Mouse (Mus musculus) kidney, postnatal 36 days (tissue): ENCODE data around the gene Cldn15.
A peak's percentile ranks its signal among the peaks of the same experiment; 100 is the strongest.
"Not testable (repeated sequence)": the region's sequence is repeated elsewhere in the genome, so short reads cannot be mapped to it uniquely, and the experiment has no call there.

Source experiments
- DNase-seq, 2 experiments: peaks; one replicate each; pipeline ENCODE4 v3.0.0; 2021 to 2022; ENCODE audit warnings: mixed read lengths in 2 of 2

Gene Cldn15

GRCm38 (mm10) chr5:136949551-136950336, 16.7 kb upstream of the Cldn15 start:
- not testable (repeated sequence) for DNase-seq

- no peak for DNase-seq
Observed at GRCm38 (mm10) chr5:136950521-136950920, 15.9 kb upstream of the Cldn15 start.

GRCm38 (mm10) chr5:136952153-136952552, 14.3 kb upstream of the Cldn15 start:
- no peak for DNase-seq

GRCm38 (mm10) chr5:136953015-136953414, 13.4 kb upstream of the Cldn15 start, which contains the start of gene Fis1:
TSS of gene Fis1 (plus strand) at chr5:136953275.
- peak; percentile 98 to 99 for DNase-seq

- DNase-seq: peak; percentile 69
Observed at GRCm38 (mm10) chr5:136953440-136953951, 12.9 kb upstream of the Cldn15 start.

- DNase-seq: peak in 1 of 2 experiments; percentile 56
Observed at GRCm38 (mm10) chr5:136955622-136956021, 10.8 kb upstream of the Cldn15 start.

- no peak for DNase-seq
Observed at GRCm38 (mm10) chr5:136957250-136957649, 9.2 kb upstream of the Cldn15 start.

- DNase-seq: peak; percentile 78 to 89
Observed at GRCm38 (mm10) chr5:136958991-136959605, 7.3 kb upstream of the Cldn15 start.

- DNase-seq: peak; percentile 78 to 80
Observed at GRCm38 (mm10) chr5:136960053-136960452, 6.4 kb upstream of the Cldn15 start.

- no peak for DNase-seq
Observed at GRCm38 (mm10) chr5:136961334-136961982, 5.0 kb upstream of the Cldn15 start.

- DNase-seq: peak; percentile 95 to 96
Observed at GRCm38 (mm10) chr5:136961983-136962461, 4.4 kb upstream of the Cldn15 start.

- DNase-seq: peak; percentile 85 to 92
Observed at GRCm38 (mm10) chr5:136962501-136962900, 3.9 kb upstream of the Cldn15 start.

GRCm38 (mm10) chr5:136962966-136963540, 3.4 kb upstream of the Cldn15 start:
- no peak for DNase-seq

- no peak for DNase-seq
Observed at GRCm38 (mm10) chr5:136965210-136965609, 1.2 kb upstream of the Cldn15 start.

GRCm38 (mm10) chr5:136965686-136966085, 730 bp upstream of the Cldn15 start:
- peak; percentile 43 to 66 for DNase-seq

GRCm38 (mm10) chr5:136966861-136967455, 542 bp downstream of the Cldn15 start:
- DNase-seq: peak; percentile 29 to 50

- peak; percentile 90 to 94 for DNase-seq
Observed at GRCm38 (mm10) chr5:136967592-136967991, 1.2 kb downstream of the Cldn15 start.

GRCm38 (mm10) chr5:136970703-136971102, 4.3 kb downstream of the Cldn15 start:
- DNase-seq: peak; percentile 83 to 93

GRCm38 (mm10) chr5:136973670-136974069, 7.3 kb downstream of the Cldn15 start:
- DNase-seq: no peak

- DNase-seq: no peak
Observed at GRCm38 (mm10) chr5:136977769-136978168, 11.4 kb downstream of the Cldn15 start.

- no peak for DNase-seq
Observed at GRCm38 (mm10) chr5:136979762-136980161, 13.3 kb downstream of the Cldn15 start.

- peak in 1 of 2 experiments; percentile 34 for DNase-seq
Observed at GRCm38 (mm10) chr5:136980974-136981373, 14.6 kb downstream of the Cldn15 start.
